Mouse (Mus musculus) stomach, postnatal 0 days (tissue): Measurements from ENCODE around the gene Ugt3a1.

Experiments used
- CTCF ChIP-seq: IDR thresholded peaks from 2 replicates; pipeline ENCODE4 v1.5.1; 2016; ENCODE audit warnings: antibody characterized with exemption, low read depth, mild to moderate bottlenecking, moderate library complexity
- EP300 ChIP-seq: optimal IDR thresholded peaks from 2 replicates; pipeline ENCODE3; 2016; ENCODE audit warnings: antibody characterized with exemption

DNA sequence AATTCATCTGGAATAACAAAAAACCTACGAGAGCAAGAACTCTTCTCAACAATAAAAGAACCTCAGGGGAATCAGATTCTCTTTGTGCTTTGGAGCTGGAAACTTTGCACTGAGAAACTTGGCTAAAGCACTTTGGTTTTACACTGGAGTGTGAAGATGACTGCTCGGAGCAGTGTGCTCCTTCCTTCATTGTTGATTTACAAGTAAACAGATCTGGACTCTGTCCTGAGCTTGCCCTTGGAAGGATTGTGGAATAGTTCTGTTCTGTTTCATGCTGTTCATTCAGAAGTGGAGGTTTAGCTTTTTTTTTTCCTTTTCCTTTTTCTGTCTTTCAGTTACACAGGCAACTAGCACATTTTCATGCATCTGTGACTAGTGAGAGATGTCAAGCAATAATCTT lies 57.9 kb downstream of the Ugt3a1 start:
- TF ChIP-seq CTCF (no peak), EP300 (no peak)
